Mouse (Mus musculus) midbrain, embryonic 14.5 days (tissue): ENCODE data around the gene Mical2. TPM values are rescaled to one million over a fixed set of nuclear protein-coding genes. Genes with fewer than 3 reads are reported as not detected.

Experiments used
- polyA plus RNA-seq: library from polyadenylated mRNA; unstranded; fragments of >200 nt; fragmentation: Nextera tagmentation; extraction: Ambion mirVana; gene quantifications from 2 replicates; pipeline ENCODE4 v1.2.1, GENCODE M21; 2014

Gene Mical2
- polyA plus RNA-seq, 1 experiment from 2014 or later, result 1.6 TPM

Other genes with a start within 250 kb of the Mical2 start
- 57.9 and 106 TPM in 2 replicates for gene Usp47, start 202.4 kb upstream of the Mical2 start, polyA plus RNA-seq
- 17.5 and 18.5 TPM in 2 replicates for gene Dkk3, start 66.8 kb upstream of the Mical2 start, polyA plus RNA-seq
- 16.5 and 24.6 TPM in 2 replicates for gene Parva, start 201.6 kb downstream of the Mical2 start, polyA plus RNA-seq